Mouse (Mus musculus): Measurements from ENCODE around the gene Kdm4c. TPM values are rescaled to one million over a fixed set of nuclear protein-coding genes. Genes with fewer than 3 reads are reported as not detected.

Kdm4c gene
- polyA plus RNA-seq, 1 experiment, result 7.1 TPM

DNA sequence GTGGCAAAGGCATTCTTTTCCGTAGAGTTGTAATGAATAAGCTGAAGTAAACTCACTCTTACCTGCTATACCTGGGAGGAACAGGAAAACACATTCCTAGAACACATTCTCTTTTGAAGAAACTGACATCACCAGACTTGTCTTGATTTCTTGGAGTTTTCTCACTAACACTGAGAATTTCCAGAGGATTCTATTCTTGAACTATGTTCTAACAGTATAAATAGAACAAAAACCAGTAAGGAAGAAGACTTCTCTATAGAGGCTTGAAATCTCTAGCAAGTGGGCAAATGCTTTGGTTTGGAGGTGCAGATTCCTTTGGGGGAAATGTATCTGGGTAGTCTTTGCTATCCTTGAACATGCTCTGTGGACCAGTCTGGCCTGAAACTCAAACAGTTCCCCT lies 166.4 kb downstream of the Kdm4c start:
- H3K4me1 ChIP-seq (ENCODE audit: control insufficient read depth, insufficient read depth, insufficient read length, low read length), result no peaks in the 10 kb centered on the region
- H3K27ac ChIP-seq (replicated peaks; ENCODE audit: low read depth, low read length), result no peak overlapping the region
- H3K4me3 ChIP-seq (ENCODE audit: insufficient read depth, low read depth, low read length), result no peak overlapping the region

DNA sequence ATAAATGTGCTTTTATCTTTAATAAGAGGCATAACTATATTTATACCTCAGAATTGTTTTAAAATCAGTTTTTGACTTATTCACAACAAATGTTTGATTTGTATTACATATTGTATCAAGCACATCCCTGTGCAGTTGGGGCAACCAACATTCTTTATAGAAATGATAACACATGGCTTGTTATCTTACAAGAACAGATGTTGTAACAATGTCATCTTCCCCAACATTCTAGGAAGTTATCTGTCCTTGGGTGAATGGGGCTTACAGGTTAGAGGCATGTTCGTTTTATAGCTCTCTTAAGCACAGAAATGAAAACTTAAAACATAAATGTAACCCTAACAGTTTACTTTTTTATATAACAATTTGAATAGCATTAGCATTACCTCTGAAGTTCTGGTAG lies 177.5 kb downstream of the Kdm4c start:
- Histone ChIP-seq H3K4me3 (ENCODE audit: insufficient read depth, low read depth, low read length) (no peak overlapping the region), H3K4me1 (ENCODE audit: control insufficient read depth, insufficient read depth, insufficient read length, low read length) (no peaks in the 10 kb centered on the region), H3K27ac (replicated peaks; ENCODE audit: low read depth, low read length) (no peak overlapping the region)

Other genes starting within 250 kb of the Kdm4c start
- gene Frmd3, start 229.1 kb upstream of the Kdm4c start, polyA plus RNA-seq (2012; ENCODE audit: insufficient read depth, insufficient read length, missing spikeins), result 0.32 TPM in 1 of 2 replicates, not detected in the other

Measured in brown adipose tissue, adult 24 weeks (tissue).